Mouse (Mus musculus) testis, adult 2 months (tissue): ENCODE measurements at regions not wholly inside any gene's neighbourhood (a gene's known extent, or its start where the extent isn't known, plus 50 kb on each side); places are given as distances from the start of the nearest gene placed in this dataset.

Source experiments
- CTCF ChIP-seq: fragments of 200-500 bp; IDR thresholded peaks from 2 replicates; pipeline ENCODE4 v1.5.1; 2012; ENCODE audit warnings: low read depth, mild to moderate bottlenecking, inconsistent platforms, low read length, moderate library complexity; ENCODE audit not compliant: control insufficient read depth, insufficient read depth, insufficient replicate concordance
- POLR2A ChIP-seq: fragments of 200-500 bp; IDR thresholded peaks from 2 replicates; pipeline ENCODE4 v1.6.1; 2012; ENCODE audit warnings: low read depth, mild to moderate bottlenecking, inconsistent platforms, low read length, moderate library complexity; ENCODE audit not compliant: control insufficient read depth

- TF ChIP-seq CTCF = no peak
- TF ChIP-seq POLR2A = no peak
Observed at GRCm38 (mm10) chr13:110492296-110493001, 97.6 kb downstream of the Plk2 start.
